Mouse (Mus musculus): ENCODE data around the gene Arl15. TPM values are rescaled to one million over a fixed set of nuclear protein-coding genes. Genes with fewer than 3 reads are reported as not detected.

Gene Arl15
- polyA plus RNA-seq, 1 experiment from 2014 or later, result 19.5 TPM

DNA sequence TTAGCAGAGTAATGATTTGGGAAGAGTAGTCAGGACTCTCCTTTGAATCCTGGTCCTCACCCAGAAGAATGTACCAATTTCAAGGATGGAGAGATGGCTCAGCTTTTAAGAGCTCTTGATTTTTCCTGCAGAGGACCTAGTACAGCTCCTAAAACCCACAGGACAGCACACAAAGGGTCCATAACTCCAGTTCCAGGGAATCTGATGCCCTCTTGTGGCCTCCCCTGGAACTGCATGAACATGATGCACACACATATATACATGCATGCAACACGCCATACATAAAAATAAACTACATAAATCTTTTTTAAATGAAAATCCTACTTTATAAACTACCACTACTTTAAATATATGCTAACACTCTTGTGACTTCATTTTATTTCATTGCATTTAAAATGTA lies 70.6 kb downstream of the Arl15 start:
- ATAC-seq (replicated peaks), result peak; percentile 66; the same call in 1 of the 2 replicates
- WGBS, result 50% methylated on average over 1 of the region's 1 CpGs
- H3K36me3 ChIP-seq, result no peaks in the 10 kb centered on the region

GRCm38 (mm10) chr13:113865378-113865777 lies 71.1 kb downstream of the Arl15 start:
- H3K27me3 ChIP-seq, result no peaks in the 10 kb centered on the region
- H3K36me3 ChIP-seq, result no peaks in the 10 kb centered on the region
- 0 out of 2 replicates have a peak, but pooled peaks cover 6% of the 10 kb centered on the region for H3K4me1 ChIP-seq
- no peak overlapping the region for H3K27ac ChIP-seq (replicated peaks)
- no peaks in the 10 kb centered on the region for H3K9me3 ChIP-seq
- H3K4me2 ChIP-seq (replicated peaks), result no peak overlapping the region
- ATAC-seq (replicated peaks), result no peak
- WGBS, result 68% methylated on average over 6 of the region's 6 CpGs
- no peak overlapping the region for H3K9ac ChIP-seq (replicated peaks)
- no peak overlapping the region for H3K4me3 ChIP-seq

More for the DNA sequence above, 70.6 kb downstream of the Arl15 start:
- Histone ChIP-seq H3K4me1 (0 out of 2 replicates have a peak, but pooled peaks cover 8% of the 10 kb centered on the region), H3K27ac (replicated peaks) (no peak overlapping the region), H3K9me3 (no peaks in the 10 kb centered on the region), H3K27me3 (no peaks in the 10 kb centered on the region), H3K4me2 (replicated peaks) (no peak overlapping the region), H3K4me3 (no peak overlapping the region), H3K9ac (replicated peaks) (no peak overlapping the region)

DNA sequence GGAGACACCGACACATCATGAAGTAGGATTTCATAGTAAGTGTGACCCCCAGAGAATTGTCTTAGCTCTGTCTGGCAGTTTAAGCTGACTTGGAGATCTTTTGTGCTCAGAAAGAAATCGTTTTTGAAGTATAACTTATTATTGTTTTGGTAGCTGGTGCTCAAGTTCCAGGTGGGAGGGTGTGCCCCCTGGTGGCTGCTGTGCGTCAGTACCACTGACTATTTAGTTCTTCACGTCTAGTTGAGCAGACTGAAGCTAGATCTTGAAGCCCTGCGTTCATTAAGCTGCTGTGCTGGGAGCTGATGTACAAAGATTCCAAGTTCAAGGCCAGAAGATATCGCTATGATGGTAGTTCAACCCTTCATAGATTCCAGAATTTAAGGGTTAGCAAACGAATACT lies 71.5 kb downstream of the Arl15 start:
- Histone ChIP-seq H3K4me2 (replicated peaks) (no peak overlapping the region), H3K9me3 (no peaks in the 10 kb centered on the region), H3K36me3 (no peaks in the 10 kb centered on the region), H3K4me1 (0 out of 2 replicates have a peak, but pooled peaks cover 2% of the 10 kb centered on the region), H3K27ac (replicated peaks) (no peak overlapping the region), H3K27me3 (no peaks in the 10 kb centered on the region), H3K9ac (replicated peaks) (no peak overlapping the region), H3K4me3 (no peak overlapping the region)
- 39% methylated on average over 7 of the region's 7 CpGs for WGBS
- no peak for ATAC-seq (replicated peaks)

GRCm38 (mm10) chr13:113867736-113868135 lies 73.4 kb downstream of the Arl15 start:
- H3K27ac ChIP-seq (replicated peaks), result no peak overlapping the region
- no peak overlapping the region for H3K4me3 ChIP-seq
- no peaks in the 10 kb centered on the region for H3K36me3 ChIP-seq
- H3K9me3 ChIP-seq, result no peaks in the 10 kb centered on the region
- H3K4me2 ChIP-seq (replicated peaks), result no peak overlapping the region
- no peaks in the 10 kb centered on the region for H3K4me1 ChIP-seq
- WGBS, result 92% methylated on average over 2 of the region's 2 CpGs
- no peaks in the 10 kb centered on the region for H3K27me3 ChIP-seq
- no peak overlapping the region for H3K9ac ChIP-seq (replicated peaks)
- no peak for ATAC-seq (replicated peaks)

DNA sequence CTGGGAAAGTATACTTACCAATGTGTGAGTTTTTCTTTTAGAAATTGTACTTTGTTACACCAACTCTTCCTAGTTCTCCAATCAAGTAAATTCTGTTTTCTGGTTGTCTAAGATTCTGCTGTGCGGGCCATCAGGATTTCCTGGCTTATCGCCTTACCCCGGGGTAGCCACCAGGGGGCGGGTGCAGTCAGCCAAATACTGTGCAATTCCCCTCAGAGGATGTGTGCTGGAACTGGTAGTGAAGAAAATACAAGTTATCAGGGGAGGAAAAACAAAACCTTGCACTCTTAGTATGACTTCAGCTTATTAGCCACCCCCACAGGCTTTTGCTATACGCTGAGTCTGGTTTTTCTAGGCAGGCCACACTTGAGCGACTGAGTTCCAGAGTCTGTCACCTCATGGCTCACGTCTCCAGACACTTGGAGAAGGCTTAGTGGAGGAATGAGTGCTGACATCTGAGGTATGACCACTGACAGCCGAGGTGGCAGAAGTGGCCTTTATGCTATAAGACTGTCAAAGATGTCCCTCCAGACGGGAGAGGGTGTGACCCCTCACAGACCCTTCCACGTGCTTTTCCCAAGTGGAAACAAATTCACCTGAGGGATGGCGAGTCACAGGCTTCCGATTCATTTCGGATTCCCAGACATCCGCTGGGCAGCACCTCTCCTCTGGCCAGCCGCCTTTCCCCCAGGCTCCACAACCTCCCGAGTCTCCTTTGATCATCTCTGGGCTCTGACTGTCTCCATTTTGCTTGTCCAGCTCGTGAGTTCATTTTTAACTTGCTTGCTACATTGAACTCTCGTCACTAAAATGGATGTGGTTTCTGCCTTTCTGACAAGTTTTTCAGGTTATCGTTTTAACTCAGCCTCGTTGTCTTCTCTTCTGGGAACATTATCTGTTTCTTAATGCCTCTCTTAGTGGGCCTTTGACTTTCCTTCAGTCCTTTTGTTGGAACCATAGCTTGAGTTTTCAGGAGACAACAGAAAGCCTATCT lies 75.2 kb downstream of the Arl15 start:
- no peak overlapping the region for H3K9ac ChIP-seq (replicated peaks)
- H3K4me2 ChIP-seq (replicated peaks), result no peak overlapping the region
- H3K36me3 ChIP-seq, result no peaks in the 10 kb centered on the region
- WGBS, result 71% methylated on average over 20 of the region's 20 CpGs
- no peaks in the 10 kb centered on the region for H3K9me3 ChIP-seq
- no peak overlapping the region for H3K4me3 ChIP-seq
- ATAC-seq (replicated peaks), result peak; percentile 74
- no peaks in the 10 kb centered on the region for H3K27me3 ChIP-seq
- no peak overlapping the region for H3K27ac ChIP-seq (replicated peaks)
- no peaks in the 10 kb centered on the region for H3K4me1 ChIP-seq

- Histone ChIP-seq H3K9ac (replicated peaks) (no peak overlapping the region), H3K4me3 (no peak overlapping the region), H3K27ac (replicated peaks) (no peak overlapping the region), H3K4me1 (no peaks in the 10 kb centered on the region), H3K4me2 (replicated peaks) (no peak overlapping the region), H3K27me3 (no peaks in the 10 kb centered on the region), H3K36me3 (no peaks in the 10 kb centered on the region), H3K9me3 (no peaks in the 10 kb centered on the region)
- 83% methylated on average over 15 of the region's 15 CpGs for WGBS
- ATAC-seq (replicated peaks), result no peak
These were observed 76.1 kb downstream of the Arl15 start for GRCm38 (mm10) chr13:113870403-113870802.

DNA sequence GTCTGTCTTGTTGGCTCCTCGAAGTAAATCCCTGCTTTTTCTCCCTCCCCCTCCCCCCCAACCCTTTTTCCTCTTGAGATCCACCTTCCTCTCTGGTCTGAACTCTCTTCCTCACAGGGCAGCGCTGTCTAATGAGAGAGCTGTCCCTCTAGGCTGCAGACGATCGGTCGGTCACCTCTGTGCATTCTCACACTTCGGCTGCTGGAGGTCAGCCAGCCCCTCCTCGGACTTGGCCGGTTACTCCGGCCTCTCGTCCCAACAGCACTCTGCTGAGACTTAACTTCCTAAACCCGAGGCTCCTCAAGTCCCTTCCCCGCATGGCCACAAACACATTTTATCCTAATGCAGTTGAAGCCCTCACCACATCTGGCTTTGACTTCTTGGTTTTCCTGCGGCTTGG lies 77.5 kb downstream of the Arl15 start:
- Histone ChIP-seq H3K36me3 (no peaks in the 10 kb centered on the region), H3K9me3 (no peaks in the 10 kb centered on the region), H3K27me3 (no peaks in the 10 kb centered on the region), H3K9ac (replicated peaks) (no peak overlapping the region), H3K4me3 (no peak overlapping the region), H3K27ac (replicated peaks) (no peak overlapping the region), H3K4me2 (replicated peaks) (no peak overlapping the region), H3K4me1 (peaks cover 3% of the 10 kb centered on the region; the same call in 1 of the 2 replicates)
- no peak for ATAC-seq (replicated peaks)
- 59% methylated on average over 13 of the region's 13 CpGs for WGBS

GRCm38 (mm10) chr13:113875724-113876123 lies 81.4 kb downstream of the Arl15 start:
- H3K4me2 ChIP-seq (replicated peaks), result no peak overlapping the region
- 51% methylated on average over 4 of the region's 4 CpGs for WGBS
- no peaks in the 10 kb centered on the region for H3K9me3 ChIP-seq
- no peak overlapping the region for H3K9ac ChIP-seq (replicated peaks)
- no peak overlapping the region for H3K4me3 ChIP-seq
- no peaks in the 10 kb centered on the region for H3K27me3 ChIP-seq
- no peak for ATAC-seq (replicated peaks)
- H3K4me1 ChIP-seq, result peaks cover 38% of the 10 kb centered on the region
- no peaks in the 10 kb centered on the region for H3K36me3 ChIP-seq
- H3K27ac ChIP-seq (replicated peaks), result no peak overlapping the region

DNA sequence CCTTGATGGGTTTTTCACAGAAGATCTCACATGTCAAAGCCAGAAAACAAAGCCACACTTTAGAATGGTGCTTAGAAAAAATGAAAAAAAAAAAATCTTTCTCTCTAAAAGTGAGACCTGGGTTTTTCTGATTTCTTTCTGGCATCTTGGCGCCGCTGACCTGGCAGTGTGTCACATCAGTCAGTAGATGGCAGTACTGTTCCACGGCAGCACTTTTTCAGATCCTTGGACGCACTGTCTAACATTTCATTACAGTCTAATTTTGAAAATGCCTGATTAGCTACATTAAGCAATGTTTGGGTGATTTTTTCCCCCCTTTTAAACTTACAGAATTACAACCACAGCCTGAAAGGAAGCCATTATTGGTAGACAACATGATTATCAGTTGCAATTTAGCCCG lies 83.1 kb downstream of the Arl15 start:
- Histone ChIP-seq H3K9me3 (no peaks in the 10 kb centered on the region), H3K27me3 (no peaks in the 10 kb centered on the region), H3K4me1 (peaks cover 46% of the 10 kb centered on the region), H3K36me3 (no peaks in the 10 kb centered on the region), H3K9ac (replicated peaks) (no peak overlapping the region), H3K27ac (replicated peaks) (no peak overlapping the region), H3K4me2 (replicated peaks) (no peak overlapping the region), H3K4me3 (no peak overlapping the region)
- peak; percentile 73 for ATAC-seq (replicated peaks)
- WGBS, result 3% methylated on average over 5 of the region's 5 CpGs

DNA sequence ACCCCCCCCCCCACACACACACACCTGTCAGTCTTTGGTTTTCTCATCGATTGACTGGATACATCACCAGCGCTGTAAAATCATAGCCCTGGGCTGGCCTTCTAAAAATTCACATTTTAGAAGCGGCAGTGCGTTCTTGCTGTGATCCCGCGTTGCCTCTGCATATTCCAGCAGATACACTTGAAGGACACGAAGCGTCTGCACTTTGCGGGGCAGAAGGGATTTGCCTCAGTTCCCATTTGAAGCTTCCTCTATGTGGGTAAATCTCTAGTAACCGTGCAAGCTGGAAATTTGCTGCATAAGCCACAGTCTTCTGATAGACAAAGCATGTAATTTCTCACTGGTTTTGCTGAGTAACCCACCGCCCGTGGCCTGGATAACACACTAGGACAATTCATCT lies 84.3 kb downstream of the Arl15 start:
- Histone ChIP-seq H3K27me3 (no peaks in the 10 kb centered on the region), H3K4me1 (peaks cover 46% of the 10 kb centered on the region), H3K4me3 (no peak overlapping the region), H3K9ac (replicated peaks) (no peak overlapping the region), H3K9me3 (no peaks in the 10 kb centered on the region), H3K4me2 (replicated peaks) (no peak overlapping the region), H3K36me3 (no peaks in the 10 kb centered on the region), H3K27ac (replicated peaks) (no peak overlapping the region)
- ATAC-seq (replicated peaks), result no peak
- WGBS, result 65% methylated on average over 12 of the region's 12 CpGs

- Histone ChIP-seq H3K4me1 (peaks cover 46% of the 10 kb centered on the region), H3K4me2 (replicated peaks) (peak overlapping the region; percentile 33), H3K36me3 (no peaks in the 10 kb centered on the region), H3K9ac (replicated peaks) (no peak overlapping the region), H3K4me3 (no peak overlapping the region), H3K9me3 (no peaks in the 10 kb centered on the region), H3K27ac (replicated peaks) (no peak overlapping the region), H3K27me3 (no peaks in the 10 kb centered on the region)
- ATAC-seq (replicated peaks), result peak; percentile 74
- WGBS, result 14% methylated on average over 20 of the region's 20 CpGs
These were observed 85.5 kb downstream of the Arl15 start for GRCm38 (mm10) chr13:113879651-113880327.

DNA sequence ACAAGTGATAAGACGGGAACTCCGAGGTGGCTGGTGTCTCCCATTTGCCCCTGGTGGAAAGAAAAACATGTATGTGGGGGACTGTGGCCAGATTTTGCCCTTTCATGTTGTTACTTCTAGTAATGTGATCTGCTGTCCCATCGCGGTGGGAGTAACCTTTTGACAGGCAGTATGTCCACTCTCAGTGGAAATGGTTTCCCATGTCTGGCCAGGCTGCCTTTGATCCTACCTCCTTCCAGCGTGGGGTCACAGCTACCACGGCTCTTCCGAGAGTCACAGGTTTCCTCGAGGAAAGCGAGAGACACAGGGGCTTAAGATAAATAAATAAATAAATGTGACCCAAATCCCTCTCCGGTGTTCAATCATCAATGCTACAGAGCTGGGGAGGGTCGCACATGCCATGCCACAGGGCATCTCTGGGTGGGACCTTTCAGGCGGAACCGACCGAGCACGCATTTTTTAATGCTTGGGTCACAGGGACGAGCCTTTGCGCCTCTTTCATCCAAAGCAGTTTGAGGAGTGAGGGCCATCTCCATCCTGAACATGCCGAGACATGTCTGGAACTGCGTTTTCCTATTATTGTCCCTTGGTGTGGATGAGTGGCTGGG lies 86.4 kb downstream of the Arl15 start:
- Histone ChIP-seq H3K27ac (replicated peaks) (no peak overlapping the region), H3K4me3 (0 out of 2 replicates have a peak overlapping the region, but pooled peaks have one; percentile 6), H3K4me2 (replicated peaks) (peak overlapping the region; percentile 33), H3K4me1 (peaks cover 46% of the 10 kb centered on the region), H3K36me3 (no peaks in the 10 kb centered on the region), H3K9ac (replicated peaks) (no peak overlapping the region), H3K27me3 (no peaks in the 10 kb centered on the region), H3K9me3 (no peaks in the 10 kb centered on the region)
- no peak for ATAC-seq (replicated peaks)
- WGBS, result 31% methylated on average over 19 of the region's 19 CpGs
